Mouse (Mus musculus) heart, adult 2 months (tissue): ENCODE data around the gene Epo.

Experiments used
- CTCF ChIP-seq: fragments of 200-600 bp; IDR thresholded peaks from 2 replicates; pipeline ENCODE4 v1.8.1; 2022; ENCODE audit warnings: antibody characterized with exemption, mild to moderate bottlenecking, moderate library complexity
- EP300 ChIP-seq: fragments of 200-500 bp; IDR thresholded peaks from 2 replicates; pipeline ENCODE4 v1.6.1; 2011; ENCODE audit warnings: low read depth, low read length, control low read depth; ENCODE audit not compliant: insufficient read depth
- POLR2A ChIP-seq: fragments of 200-500 bp; IDR thresholded peaks from 2 replicates; pipeline ENCODE4 v1.6.1; 2011; ENCODE audit warnings: mild to moderate bottlenecking, low read depth, low read length, control low read depth; ENCODE audit not compliant: insufficient read depth

- TF ChIP-seq POLR2A = no peak
- no peak for TF ChIP-seq CTCF
- no peak for TF ChIP-seq EP300
These were observed 16.8 kb upstream of the Epo start for GRCm38 (mm10) chr5:137549840-137550239.
